Mouse (Mus musculus): ENCODE data around the gene Slc22a4. TPM values are rescaled to one million over a fixed set of nuclear protein-coding genes. Genes with fewer than 3 reads are reported as not detected.
"Not testable (repeated sequence)": the region's sequence is repeated elsewhere in the genome, so short reads cannot be mapped to it uniquely, and the experiment has no call there.

Slc22a4 gene
- total RNA-seq, 1 experiment from 2014 or later = 2.1 TPM

DNA sequence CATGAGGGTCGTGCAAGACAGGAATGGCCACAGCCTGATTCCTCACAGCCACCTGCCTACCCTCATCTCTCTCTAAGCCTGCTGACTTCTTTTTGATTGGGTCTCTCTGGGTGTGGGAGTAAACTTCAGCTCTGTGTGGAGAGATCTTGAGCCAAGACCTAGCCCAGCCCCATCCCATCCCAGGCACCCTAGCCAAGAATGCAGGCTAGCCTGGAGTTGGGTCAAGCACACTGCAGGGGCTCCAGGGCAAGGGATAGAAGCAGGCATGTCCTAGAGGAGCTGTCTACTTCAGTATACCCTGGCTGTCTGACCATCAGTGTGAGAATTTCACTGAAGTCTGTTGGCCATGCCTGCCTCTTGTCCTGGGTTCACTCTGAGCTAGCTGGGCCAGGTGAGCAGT is 31.6 kb upstream of the Slc22a4 start:
- no peak for ATAC-seq (replicated peaks; ENCODE audit: insufficient number of reproducible peaks, low FRiP score, low TSS enrichment, poor library complexity, severe bottlenecking)

DNA sequence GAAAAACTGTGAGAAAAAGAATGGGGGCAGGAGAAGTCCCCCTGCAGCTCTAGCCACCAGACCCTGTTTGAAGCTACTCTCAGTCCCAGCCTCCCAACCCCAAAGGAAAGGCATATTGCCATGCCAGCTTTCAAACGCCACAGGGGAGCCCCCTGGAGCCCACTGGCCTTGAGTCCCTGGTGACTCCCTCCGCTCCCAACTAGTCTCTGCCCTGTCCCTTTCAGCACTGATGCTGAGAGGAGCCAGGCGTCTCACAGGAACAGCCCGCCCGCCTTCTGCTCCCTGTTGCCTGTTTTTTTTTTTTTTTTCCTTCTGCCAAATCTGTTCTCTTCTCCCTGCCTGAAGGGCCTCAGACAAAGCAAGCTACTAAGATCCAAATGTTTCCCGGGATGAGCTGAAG is 30.8 kb upstream of the Slc22a4 start:
- no peak for ATAC-seq (replicated peaks; ENCODE audit: insufficient number of reproducible peaks, low FRiP score, low TSS enrichment, poor library complexity, severe bottlenecking)

DNA sequence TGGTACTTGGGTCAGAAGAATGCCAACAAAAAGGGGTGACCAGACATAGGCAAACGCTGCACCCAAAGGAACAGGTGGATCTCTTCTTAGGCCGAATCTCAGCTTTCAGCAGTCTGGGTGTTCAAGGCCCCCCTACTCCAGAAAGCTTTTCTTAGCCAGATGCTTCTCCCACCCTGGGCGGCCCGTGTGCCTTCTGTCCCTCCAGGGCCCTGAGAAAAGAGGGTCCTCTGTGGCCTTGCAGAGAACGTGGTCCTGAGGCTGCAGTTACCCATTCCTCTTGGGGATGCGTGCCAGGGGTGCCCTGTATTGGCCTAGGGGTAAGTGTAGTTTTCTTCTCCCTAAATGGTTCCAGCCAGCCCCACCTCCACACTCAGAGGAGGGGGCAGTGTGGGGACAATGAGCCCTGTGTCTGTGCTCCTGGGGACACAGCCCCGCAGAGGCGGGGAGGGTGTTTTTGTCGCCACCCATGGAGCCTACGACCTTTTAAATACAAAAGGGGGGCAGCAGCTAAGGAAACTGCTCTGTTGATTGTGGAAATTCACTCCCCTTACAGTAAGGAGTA is 30.2 kb upstream of the Slc22a4 start:
- ATAC-seq (replicated peaks; ENCODE audit: insufficient number of reproducible peaks, low FRiP score, low TSS enrichment, poor library complexity, severe bottlenecking) = no peak

DNA sequence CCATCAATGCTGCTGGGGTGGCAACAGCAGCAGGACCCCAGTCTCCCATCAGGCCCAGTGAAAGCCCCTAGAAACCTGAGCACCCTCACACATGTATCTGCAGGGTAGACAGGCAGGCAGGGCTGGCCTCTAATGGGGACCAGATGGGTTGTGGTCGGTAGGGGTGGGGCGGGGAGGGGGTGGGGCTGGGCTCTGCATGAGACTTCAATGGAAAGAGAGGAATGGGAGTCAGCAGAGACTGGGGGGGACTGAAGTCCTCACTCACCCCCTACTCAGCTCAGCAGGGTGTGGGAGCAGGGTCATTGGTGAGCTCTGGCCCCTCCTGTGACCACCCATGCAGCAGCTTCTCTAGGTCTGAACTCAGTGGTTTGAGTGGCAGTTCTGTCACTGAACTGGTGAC is 29.5 kb upstream of the Slc22a4 start:
- no peak for ATAC-seq (replicated peaks; ENCODE audit: insufficient number of reproducible peaks, low FRiP score, low TSS enrichment, poor library complexity, severe bottlenecking)

DNA sequence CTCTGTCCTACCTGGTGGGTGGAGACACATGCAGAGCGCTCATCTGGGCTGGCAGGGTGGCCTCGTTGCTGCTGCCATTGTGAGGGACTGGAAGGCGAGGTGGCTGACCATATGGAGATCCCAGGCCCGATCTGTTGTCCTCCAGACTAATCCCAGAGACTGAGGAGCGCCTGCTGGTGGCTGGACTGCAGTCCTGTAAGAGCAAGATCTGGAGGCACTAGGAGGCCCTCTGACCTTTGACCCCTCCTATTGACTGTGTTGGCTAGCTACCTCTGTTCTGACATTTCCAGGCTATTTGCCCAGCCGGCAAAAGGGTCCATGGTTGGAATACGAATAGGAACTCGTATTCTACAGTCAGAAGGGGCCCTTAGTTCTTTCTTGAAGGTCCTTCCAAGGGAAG is 28.2 kb upstream of the Slc22a4 start:
- ATAC-seq (replicated peaks; ENCODE audit: insufficient number of reproducible peaks, low FRiP score, low TSS enrichment, poor library complexity, severe bottlenecking) = no peak

DNA sequence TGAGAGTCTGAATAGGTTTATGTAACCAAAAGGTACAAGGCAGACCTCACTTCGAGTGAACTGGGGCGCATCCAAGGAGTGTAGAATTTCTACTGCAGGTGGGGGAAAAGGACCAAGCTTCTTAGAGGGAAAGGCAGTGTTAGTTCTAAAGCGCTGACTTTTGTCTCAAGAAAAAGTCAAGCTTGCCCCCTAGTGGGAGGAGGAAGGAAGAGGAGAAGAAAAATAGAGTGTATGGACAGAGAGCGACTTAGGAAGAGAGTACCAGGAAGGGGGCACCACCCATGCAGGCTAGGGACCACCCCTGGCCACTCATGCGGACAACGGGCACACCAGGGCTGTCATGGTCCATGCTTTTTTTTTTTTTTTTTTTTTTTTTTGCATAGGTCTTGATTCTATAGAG is 26.4 kb upstream of the Slc22a4 start:
- 0 out of 2 replicates have a peak, but pooled peaks have one; percentile 38 for ATAC-seq (replicated peaks; ENCODE audit: insufficient number of reproducible peaks, low FRiP score, low TSS enrichment, poor library complexity, severe bottlenecking)

DNA sequence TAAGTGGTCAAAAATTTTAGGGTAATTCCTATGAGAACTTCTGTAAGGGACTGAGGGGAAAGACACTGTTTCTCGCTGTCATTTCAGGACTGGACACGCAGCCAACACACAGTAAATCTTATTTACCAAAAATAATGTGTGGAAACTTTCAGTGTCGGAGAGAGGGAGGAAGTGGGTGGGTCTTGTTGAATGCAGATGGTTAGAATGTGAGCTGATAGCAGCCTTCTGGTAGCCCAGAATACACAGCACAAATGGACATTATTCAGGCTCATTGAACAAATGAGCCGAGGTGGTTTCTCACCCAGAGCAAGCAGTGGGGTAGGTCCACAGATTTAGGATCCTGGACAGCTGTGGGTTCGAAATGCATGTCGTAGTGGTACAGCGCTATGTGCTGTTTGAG is 25.2 kb upstream of the Slc22a4 start:
- ATAC-seq (replicated peaks; ENCODE audit: insufficient number of reproducible peaks, low FRiP score, low TSS enrichment, poor library complexity, severe bottlenecking) = no peak

DNA sequence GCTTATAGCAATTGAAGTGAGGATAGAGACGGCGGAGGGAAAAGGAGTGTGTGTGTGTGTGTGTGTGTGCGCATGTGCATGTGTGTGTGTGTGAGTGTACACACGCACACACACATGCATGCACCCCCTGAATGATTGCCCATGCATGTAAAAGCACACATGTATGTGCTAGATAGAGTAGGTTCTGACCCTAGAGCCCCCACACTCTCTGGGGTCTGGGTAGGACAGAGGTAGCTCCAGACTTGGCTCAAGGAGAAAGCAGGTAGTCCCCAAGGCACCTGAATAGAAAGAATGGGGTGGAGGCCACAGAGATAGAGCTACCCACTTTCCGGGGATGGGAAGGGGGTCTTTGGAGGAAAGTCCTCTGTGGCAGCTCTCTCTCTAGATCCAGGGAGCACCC is 24.2 kb upstream of the Slc22a4 start:
- no peak for ATAC-seq (replicated peaks; ENCODE audit: insufficient number of reproducible peaks, low FRiP score, low TSS enrichment, poor library complexity, severe bottlenecking)

DNA sequence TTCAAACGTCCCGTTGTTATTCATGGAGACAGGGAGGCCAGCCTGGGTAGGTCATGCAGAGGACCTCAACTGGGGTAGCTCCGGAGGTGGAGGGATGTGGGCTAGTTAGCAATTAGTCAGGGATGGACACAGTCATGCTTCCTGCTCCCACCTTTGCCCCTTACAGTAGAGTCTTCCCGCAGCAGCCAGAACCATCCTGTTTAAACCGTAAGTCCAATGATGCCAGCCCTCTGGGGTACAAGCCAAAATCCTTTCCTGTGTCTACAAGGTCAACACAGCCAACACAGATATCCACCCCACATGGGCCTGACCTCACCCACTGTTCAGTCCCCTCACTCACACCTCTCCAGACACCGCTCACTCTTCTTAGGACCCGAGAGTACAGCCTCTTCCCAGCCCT is 23.3 kb upstream of the Slc22a4 start:
- ATAC-seq (replicated peaks; ENCODE audit: insufficient number of reproducible peaks, low FRiP score, low TSS enrichment, poor library complexity, severe bottlenecking) = no peak

DNA sequence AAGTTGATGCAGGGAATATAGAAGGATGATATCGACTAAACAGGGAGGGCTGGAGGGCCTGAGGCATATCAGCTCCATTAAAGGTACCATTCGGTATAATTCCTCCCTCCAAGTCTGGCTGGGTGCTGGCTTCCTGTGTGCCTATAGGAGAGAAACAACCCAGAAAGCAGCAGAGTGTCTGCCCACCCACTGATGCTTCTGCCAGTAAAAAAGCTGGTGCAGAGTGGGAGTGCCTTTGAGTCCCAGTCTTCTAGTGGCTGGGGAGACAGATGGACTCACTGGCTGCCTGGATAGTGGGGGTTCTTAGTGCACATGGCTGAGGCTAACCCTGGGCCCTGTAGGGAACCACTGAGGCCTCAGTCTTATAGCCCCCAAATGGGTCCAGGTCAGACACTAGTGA is 22.3 kb upstream of the Slc22a4 start:
- ATAC-seq (replicated peaks; ENCODE audit: insufficient number of reproducible peaks, low FRiP score, low TSS enrichment, poor library complexity, severe bottlenecking) = no peak

DNA sequence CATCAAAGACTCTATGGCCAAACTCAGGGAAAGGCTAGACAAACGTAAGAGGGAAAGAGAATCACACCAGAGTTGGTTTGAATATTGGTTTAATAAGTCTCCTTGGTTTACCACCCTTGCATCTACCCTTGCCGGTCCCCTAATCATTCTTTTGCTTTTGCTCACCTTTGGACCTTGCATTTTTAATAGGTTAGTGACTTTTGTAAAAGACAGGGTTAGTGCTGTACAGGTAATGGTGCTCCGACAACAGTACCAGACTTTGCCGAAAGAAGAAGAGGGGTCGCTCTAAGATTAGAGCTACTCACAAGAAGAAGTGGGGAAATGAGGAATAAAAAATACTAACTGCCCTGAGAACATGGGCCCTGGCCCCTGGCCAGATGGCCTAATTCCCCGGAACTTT is 12.8 kb upstream of the Slc22a4 start:
- ATAC-seq (replicated peaks; ENCODE audit: insufficient number of reproducible peaks, low FRiP score, low TSS enrichment, poor library complexity, severe bottlenecking) = no peak

DNA sequence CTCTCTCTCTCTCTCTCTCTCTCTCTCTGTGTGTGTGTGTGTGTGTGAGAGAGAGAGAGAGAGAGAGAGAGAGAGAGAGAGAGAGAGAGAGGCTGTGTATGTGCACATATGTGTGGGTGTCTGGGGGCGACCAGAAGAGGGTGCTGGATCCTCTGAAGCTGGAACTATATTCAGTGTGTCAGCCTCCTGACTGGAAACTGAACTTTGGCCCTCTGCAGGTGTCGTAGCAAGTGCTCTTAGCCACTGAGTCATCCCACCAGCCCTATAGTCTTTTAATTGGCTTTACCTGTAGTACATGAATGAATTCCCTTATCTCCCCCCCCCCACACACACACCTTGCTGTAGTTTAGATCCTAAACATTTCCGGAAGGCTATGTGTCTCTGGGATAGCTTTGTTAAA is 5.0 kb upstream of the Slc22a4 start:
- ATAC-seq (replicated peaks; ENCODE audit: insufficient number of reproducible peaks, low FRiP score, low TSS enrichment, poor library complexity, severe bottlenecking) = not testable (repeated sequence)

DNA sequence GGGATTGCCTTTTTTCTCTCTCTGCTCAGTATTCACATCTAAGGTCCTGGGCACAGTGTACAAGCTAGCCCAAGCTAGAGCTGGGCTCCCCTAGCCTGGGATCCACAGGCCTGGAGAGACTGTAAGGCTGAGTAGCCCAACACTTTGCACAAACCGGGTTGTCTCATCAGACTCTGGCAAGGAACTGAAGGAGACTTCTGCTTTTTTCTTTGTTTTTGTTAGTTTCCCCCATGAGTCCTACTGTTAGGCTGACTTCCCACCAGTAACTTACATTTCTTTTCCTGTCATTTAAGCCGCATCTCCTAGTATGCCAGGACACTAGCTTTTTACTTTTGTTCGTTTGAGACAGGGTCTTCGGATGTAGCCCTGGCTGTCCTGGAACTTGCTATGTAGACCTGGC is 1.1 kb upstream of the Slc22a4 start:
- ATAC-seq (replicated peaks; ENCODE audit: insufficient number of reproducible peaks, low FRiP score, low TSS enrichment, poor library complexity, severe bottlenecking) = peak; percentile 23; the same call in 1 of the 2 replicates

DNA sequence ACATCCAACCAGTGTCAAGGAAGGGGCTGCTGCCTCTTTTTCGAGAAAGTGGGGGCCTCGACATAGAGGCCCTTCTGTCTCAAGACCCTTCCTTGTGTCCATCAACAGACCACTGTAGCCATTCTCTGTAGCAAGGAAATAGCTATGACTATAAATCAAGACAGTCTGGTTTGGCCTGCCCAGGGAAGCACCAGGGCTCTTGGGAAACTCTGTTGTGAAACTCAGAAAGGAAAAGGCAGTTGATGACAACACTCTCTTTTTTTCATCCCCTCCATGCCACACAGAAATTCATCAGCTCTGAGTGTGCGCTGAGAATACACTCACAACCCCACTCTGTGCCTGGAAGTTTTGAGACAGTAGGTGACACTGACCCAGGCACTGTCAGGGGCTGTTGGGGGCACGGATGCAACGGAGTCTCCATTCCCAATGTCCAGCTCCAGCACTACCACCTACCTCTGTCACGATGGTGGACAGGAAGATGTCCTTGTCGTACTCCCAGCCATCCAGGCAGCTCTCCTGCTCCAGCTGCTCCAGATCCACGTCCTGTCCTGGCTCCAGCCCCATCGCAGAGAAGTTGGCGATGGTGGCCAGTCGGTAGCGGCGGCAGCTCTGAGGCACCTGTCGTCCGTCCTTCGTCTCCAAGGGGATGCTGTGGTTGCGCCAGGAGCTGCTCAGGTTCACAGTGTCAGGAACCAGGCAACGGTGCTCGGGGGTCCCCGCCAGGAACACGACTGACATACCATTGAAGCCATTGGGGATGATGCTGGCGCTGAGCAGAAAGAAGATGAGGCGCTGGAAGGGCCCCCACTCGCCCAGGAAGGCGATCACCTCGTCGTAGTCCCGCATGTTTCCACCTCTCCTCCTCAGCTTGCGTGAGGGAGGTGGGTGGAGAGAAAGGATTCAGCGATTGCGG is 503 bp downstream of the Slc22a4 start:
- ATAC-seq (replicated peaks; ENCODE audit: insufficient number of reproducible peaks, low FRiP score, low TSS enrichment, poor library complexity, severe bottlenecking) = no peak

DNA sequence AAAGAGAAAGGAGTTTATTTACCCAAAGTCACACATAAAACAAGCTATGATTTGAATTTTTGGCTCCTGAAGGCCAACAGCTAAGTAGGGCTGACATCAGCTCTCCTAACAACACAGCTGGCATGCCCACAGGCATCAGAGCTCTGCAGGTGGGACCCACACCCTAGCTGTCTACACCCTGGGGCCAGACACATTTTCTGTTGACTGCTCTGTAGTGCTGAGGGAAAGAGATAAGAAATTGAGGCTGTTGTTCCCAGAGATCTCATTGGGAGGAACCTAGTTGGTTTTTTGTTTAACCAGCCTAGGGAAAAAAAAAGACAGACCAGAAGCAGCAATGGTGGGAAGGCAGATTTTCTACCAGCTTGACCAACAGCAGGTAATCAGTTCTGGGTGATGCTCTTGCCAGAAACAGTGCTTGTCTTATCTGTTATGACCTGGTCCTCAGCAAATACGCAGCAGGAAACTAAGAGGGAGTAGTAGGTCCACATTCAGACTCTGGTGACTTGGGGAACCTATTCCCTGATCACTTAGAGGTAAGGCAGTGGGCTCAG is 1.3 kb downstream of the Slc22a4 start:
- ATAC-seq (replicated peaks; ENCODE audit: insufficient number of reproducible peaks, low FRiP score, low TSS enrichment, poor library complexity, severe bottlenecking) = no peak

DNA sequence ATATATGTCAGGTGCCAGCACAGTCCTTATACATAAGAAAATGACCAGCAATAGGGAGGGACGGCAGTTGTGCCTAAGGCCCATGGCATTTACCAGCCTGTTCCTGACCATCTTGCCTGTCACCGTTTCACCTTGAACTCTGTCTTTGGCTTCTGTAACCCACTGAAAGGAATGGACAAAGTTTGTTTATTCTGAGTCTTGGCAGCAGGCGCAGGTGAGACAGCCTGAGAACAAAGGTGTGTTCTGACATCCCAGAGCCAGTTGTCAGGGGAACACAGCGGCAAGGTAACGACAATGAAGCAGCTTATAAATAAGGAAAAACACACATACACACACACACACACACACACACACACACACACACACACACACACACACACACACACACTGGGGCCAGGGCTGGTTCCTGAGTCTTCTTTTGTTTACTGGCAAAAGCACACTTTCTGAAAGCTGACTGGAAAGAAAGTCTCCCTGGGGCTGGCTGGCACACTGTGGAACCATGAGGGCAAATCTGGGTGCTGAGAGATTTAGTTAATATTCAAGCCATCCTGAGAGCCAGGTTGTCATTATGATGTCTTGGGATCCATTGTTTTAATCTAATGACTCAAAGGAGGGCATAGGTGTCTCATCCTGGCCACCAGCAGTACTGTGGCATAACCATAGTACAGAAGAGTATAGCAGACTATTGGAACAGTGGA is 6.3 kb downstream of the Slc22a4 start:
- ATAC-seq (replicated peaks; ENCODE audit: insufficient number of reproducible peaks, low FRiP score, low TSS enrichment, poor library complexity, severe bottlenecking) = no peak

DNA sequence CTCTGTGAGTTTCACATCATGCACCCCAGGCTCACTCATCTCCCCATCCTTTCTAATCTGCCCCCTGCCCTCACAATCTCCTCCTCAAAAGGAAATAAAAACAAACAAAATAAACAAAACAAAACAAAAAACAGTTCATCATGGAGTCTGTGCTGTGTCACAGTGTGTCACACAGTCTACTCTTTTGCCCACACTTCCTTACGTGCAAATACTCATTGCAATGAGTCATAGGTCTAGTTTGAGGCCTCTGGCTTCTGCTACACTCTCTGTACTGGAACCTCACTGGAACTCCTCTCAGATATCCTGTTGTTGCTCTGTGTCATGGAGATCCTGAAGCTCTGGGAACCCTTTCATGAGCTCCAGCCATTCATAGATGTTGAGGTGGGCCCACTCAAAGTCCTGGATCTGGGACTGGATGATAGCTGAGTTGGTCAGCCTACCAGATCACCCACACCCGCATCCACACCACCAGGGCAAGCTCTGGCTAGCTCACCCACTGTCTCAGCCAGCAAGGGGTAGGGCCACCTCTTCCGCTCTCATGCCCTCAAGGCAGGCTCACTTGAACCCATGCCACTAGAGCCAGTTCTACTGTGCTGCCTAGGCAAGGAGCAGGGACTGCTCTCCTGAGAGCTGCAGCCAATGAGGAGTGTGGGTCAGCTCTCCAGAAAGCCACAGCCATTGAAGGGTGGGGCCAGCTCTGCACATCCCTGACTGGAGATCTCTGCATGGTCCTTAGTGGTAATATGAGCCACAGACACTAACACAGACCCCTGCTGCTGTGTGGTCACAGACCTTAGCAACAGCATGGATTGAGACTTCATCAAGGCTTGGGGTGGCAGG is 8.8 kb downstream of the Slc22a4 start:
- ATAC-seq (replicated peaks; ENCODE audit: insufficient number of reproducible peaks, low FRiP score, low TSS enrichment, poor library complexity, severe bottlenecking) = no peak

DNA sequence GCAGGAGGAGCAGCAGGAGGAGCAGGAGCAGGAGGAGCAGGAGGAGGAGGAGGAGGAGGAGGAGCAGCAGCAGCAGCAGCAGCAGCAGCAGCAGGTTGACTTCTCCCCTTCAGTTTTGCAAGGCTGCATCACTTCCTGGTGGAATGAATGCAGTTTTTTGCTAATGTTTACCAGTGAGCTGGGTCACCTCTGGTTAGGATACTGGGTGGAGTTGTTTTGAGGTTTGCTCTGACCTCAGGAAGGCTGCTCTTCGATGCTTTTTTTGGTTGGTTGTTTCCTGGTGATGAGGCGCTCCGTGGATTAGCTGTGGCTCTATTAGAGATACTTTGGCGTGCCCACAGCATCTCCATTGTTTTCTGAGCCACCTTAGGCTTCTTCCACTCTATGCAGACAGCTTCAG is 10.3 kb downstream of the Slc22a4 start:
- ATAC-seq (replicated peaks; ENCODE audit: insufficient number of reproducible peaks, low FRiP score, low TSS enrichment, poor library complexity, severe bottlenecking) = no peak

DNA sequence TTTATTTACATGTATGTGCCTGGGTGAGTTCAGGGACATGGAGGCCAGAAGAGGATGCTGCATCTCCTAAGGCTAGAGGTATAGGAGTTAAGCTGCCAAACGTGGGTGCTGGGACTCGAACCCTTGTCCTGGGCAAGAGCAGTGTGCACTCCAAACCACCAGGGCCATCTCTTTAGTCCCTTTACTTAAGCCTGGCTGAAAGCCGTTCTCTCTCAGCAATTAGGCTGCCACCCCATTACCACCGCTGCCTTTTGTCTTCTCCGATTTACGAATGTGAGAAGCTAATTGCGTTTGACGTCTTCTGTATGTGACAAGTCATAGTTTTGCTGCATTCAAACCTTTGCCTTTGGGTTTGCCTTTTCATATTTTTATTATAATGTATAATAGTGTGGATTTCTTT is 11.8 kb downstream of the Slc22a4 start:
- ATAC-seq (replicated peaks; ENCODE audit: insufficient number of reproducible peaks, low FRiP score, low TSS enrichment, poor library complexity, severe bottlenecking) = no peak
